Comparison of ENCODE assay signal across 19 mouse cellular contexts in genomic region chr7:95858247-95858646, GRCm38 (mm10).
DNase-seq lines count a peak whose midpoint lies in the region; ATAC-seq and TF ChIP-seq lines count a peak whose summit lies in the region.
"Had no signal": no experiment of that assay in that cellular context is flagged by ENCODE, and none has a peak within 500 bp of the region (broad histone marks: within the 10 kb centered on the region; RNA-seq: fewer than 3 reads in every experiment).

No protein-coding gene starts in this region.

- H3K9ac ChIP-seq in embryonic facial prominence, embryonic 11.5 days (replicated peaks; ENCODE audit: low read length): no peak overlapping the region
- H3K9ac ChIP-seq: embryonic facial prominence, embryonic 13.5 days; hindbrain, embryonic 15.5 days; lung, embryonic 15.5 days; neural tube, embryonic 15.5 days; stomach, embryonic 15.5 days had no signal

- no peak overlapping the region for H3K4me3 ChIP-seq in embryonic facial prominence, embryonic 11.5 days (ENCODE audit: low read depth, low read length)
- H3K4me3 ChIP-seq in embryonic facial prominence, embryonic 10.5 days: no peak overlapping the region
- no peak overlapping the region for H3K4me3 ChIP-seq in layer of hippocampus, adult 2 months
- H3K4me3 ChIP-seq: embryonic facial prominence, embryonic 13.5 days; heart, embryonic 10.5 days; hindbrain, embryonic 15.5 days; lung, embryonic 15.5 days; myocyte; neural tube, embryonic 15.5 days; stomach, embryonic 15.5 days had no signal

- no peaks in the 10 kb centered on the region for H3K36me3 ChIP-seq in embryonic facial prominence, embryonic 11.5 days (replicated peaks; ENCODE audit: control insufficient read depth, insufficient read depth, low read depth, low read length)
- H3K36me3 ChIP-seq in embryonic facial prominence, embryonic 10.5 days (replicated peaks): no peaks in the 10 kb centered on the region
- H3K36me3 ChIP-seq: embryonic facial prominence, embryonic 13.5 days; heart, embryonic 10.5 days; hindbrain, embryonic 15.5 days; lung, embryonic 15.5 days; neural tube, embryonic 15.5 days; stomach, embryonic 15.5 days had no signal

- no peak overlapping the region for H3K27ac ChIP-seq in embryonic facial prominence, embryonic 11.5 days (replicated peaks; ENCODE audit: low read depth, low read length)
- H3K27ac ChIP-seq in embryonic facial prominence, embryonic 10.5 days (replicated peaks): no peak overlapping the region
- no peak overlapping the region for H3K27ac ChIP-seq in layer of hippocampus, adult 2 months
- H3K27ac ChIP-seq: embryonic facial prominence, embryonic 13.5 days; heart, embryonic 10.5 days; hindbrain, embryonic 15.5 days; lung, embryonic 15.5 days; neural tube, embryonic 15.5 days; stomach, embryonic 15.5 days had no signal

- ATAC-seq in embryonic facial prominence, embryonic 11.5 days (replicated peaks; ENCODE audit: insufficient number of reproducible peaks, low FRiP score, low TSS enrichment, low read depth): no peak

- DNase-seq in embryonic facial prominence, embryonic 11.5 days (ENCODE audit: low spot score): peak; percentile 13
- DNase-seq in embryonic facial prominence, embryonic 10.5 days (ENCODE audit: low spot score): no peak
- DNase-seq in layer of hippocampus, adult 2 months (ENCODE audit: low spot score in 2 of 2): no peak
- DNase-seq in layer of hippocampus, postnatal 25 days (ENCODE audit: extremely low spot score in 1 of 2, low spot score in 1 of 2): no peak
- peak; percentile 57 for DNase-seq in brain, adult 2 months (ENCODE audit: low read depth, low spot score)
- DNase-seq in retina, embryonic 14.5 days (ENCODE audit: low spot score): peak; percentile 26
- DNase-seq in gastrocnemius, postnatal 25 days: no peak
- DNase-seq: cerebellum, adult 9-11 months; kidney, adult 2 months; kidney, postnatal 4 days; midbrain, embryonic 14.5 days; thymus, postnatal 25 days had no signal

- no peaks in the 10 kb centered on the region for H3K9me3 ChIP-seq in embryonic facial prominence, embryonic 11.5 days (replicated peaks; ENCODE audit: control insufficient read depth, low read length)
- H3K9me3 ChIP-seq in embryonic facial prominence, embryonic 10.5 days: no peaks in the 10 kb centered on the region
- H3K9me3 ChIP-seq: embryonic facial prominence, embryonic 13.5 days; heart, embryonic 10.5 days; hindbrain, embryonic 15.5 days; lung, embryonic 15.5 days; neural tube, embryonic 15.5 days; stomach, embryonic 15.5 days had no signal

- no peaks in the 10 kb centered on the region for H3K4me1 ChIP-seq in embryonic facial prominence, embryonic 11.5 days (ENCODE audit: control insufficient read depth, insufficient read depth, low read length)
- H3K4me1 ChIP-seq in embryonic facial prominence, embryonic 10.5 days: no peaks in the 10 kb centered on the region
- H3K4me1 ChIP-seq: embryonic facial prominence, embryonic 13.5 days; heart, embryonic 10.5 days; hindbrain, embryonic 15.5 days; lung, embryonic 15.5 days; neural tube, embryonic 15.5 days; stomach, embryonic 15.5 days had no signal

- H3K4me2 ChIP-seq in embryonic facial prominence, embryonic 11.5 days (ENCODE audit: low read depth, low read length): no peak overlapping the region
- H3K4me2 ChIP-seq: embryonic facial prominence, embryonic 13.5 days; hindbrain, embryonic 15.5 days; lung, embryonic 15.5 days; neural tube, embryonic 15.5 days; stomach, embryonic 15.5 days had no signal

- TF ChIP-seq CTCF in layer of hippocampus, adult 2 months (conservative IDR thresholded peaks at IDR 0.05): peak; percentile 57

- no peaks in the 10 kb centered on the region for H3K27me3 ChIP-seq in embryonic facial prominence, embryonic 11.5 days (ENCODE audit: control insufficient read depth, insufficient read depth, low read length)
- H3K27me3 ChIP-seq in embryonic facial prominence, embryonic 10.5 days (replicated peaks; ENCODE audit: low read depth, poor library complexity, severe bottlenecking): no peaks in the 10 kb centered on the region
- H3K27me3 ChIP-seq: embryonic facial prominence, embryonic 13.5 days; hindbrain, embryonic 15.5 days; lung, embryonic 15.5 days; neural tube, embryonic 15.5 days; stomach, embryonic 15.5 days had no signal

Comparison
In these comparisons a context has a peak if more than half of its experiments do, and no peak if none do; other contexts are left out.
1. DNase-seq: peak in embryonic facial prominence, embryonic 11.5 days (single experiment), brain, adult 2 months (single experiment) and retina, embryonic 14.5 days (single experiment); none in embryonic facial prominence, embryonic 10.5 days (single experiment), layer of hippocampus, adult 2 months (0 of 2), layer of hippocampus, postnatal 25 days (0 of 2) and gastrocnemius, postnatal 25 days (single experiment).